Mouse (Mus musculus): ENCODE data around the gene Mta1.

The Mta1 gene

DNA sequence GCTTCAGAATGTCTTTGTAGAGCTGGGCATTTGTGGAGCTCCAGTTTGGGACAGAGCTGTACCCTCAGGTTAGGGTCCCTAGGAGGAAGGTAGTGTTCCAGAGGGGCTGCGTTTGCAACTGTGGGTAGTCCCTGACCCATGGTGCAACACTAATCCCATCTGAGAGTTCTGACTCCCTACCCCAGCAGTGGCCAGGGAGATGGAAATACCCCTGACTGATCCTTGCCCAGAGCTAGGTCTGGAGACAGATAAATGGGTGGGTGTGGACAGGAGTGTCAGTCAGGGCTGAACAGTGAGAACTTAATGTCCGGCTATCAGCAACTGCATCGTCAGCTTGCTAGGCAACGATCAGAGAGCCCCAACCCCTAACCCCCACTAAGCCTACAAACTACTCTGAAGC lies 52.5 kb downstream of the Mta1 start:
- DNase-seq, result no peak

DNA sequence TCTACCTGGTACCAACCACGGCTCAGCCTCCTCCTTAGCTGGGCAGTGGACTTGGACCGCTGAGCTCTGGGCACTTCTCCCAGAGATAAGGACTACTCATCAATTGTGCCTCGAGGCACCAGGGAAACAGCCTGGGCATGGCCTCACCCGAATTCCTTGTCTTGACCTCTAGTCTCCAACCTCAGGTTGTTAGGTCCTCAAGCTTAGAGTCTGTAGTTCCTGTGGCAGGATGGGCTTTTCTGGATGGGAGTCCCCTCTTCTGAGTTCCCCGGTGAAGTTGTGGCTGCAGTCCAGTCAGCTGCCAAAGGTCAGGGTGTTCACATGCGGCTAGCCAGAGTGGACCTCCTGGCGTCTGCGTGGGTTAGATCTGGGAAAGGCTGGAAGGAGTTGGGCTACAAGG lies 53.0 kb downstream of the Mta1 start:
- DNase-seq, result no peak

DNA sequence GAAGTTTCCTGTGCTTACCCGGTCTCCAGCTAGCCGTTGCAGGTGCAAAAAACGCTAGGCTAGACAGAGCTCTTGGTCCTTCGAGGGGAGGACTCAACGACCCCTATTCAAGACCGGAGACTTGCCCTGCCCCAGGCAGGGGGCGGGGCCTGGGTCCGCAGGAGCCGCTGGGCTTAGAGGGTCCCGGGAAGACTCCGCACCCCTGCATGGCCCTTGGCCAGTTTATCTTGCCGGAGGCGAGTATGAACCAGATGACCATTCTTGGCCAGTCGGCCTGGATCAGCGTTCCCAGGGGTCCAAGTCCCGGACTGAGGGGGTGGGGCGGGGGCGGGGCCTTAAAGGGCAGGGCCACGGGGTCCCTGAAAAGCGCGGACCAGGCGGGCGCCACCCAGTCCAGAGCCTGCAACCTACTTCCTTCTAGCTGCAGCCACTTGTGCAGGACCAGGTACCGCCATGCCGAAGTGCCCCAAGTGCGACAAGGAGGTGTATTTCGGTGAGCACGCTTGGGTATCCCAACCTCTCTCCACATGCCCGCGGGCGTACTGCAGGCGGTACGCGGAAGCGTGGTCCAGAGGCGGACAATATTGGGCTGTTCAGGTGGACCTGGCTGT lies 53.7 kb downstream of the Mta1 start:
- DNase-seq, result peak; percentile 57

DNA sequence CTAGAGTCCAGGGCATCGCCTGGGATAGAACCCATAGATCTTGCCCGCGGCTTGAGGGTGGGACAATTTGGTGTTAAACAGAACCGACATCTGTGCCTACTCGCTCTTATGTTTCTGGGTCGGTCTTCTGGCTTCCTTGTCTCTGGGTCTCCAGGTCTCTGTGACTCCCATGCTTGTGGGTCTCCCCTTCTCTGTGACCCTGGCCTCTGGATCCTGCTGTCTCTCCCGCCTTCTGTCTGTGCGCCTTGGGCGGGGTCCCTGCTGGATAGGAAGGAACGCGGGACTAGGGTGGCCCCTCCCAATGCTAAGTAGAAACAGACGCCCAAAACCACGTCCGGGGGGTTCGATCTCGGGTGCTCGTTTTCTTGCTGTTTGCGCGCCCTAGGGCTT lies 54.2 kb downstream of the Mta1 start:
- DNase-seq, result peak; percentile 81

DNA sequence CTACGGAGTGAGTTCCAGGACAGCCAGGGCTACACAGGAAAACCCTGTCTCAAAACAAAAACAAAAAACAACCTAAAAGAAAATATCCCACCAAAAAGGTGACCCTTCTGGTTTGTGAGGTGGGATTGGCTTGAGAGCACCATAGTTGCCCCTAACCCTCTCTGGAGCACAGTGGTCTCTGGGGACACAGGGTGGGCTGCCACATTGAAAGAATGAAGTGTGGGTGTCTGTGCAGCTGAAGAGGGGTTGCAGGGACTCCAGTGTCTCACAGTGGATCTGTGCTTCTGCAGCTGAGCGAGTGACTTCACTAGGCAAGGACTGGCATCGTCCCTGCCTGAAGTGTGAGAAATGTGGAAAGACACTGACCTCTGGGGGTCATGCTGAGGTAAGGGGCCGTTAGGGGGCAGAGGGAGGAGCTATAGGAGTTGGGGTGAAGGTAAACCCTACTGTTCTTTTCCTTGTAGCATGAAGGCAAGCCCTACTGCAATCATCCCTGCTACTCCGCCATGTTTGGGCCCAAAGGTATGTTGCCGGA lies 55.0 kb downstream of the Mta1 start:
- no peak for DNase-seq

DNA sequence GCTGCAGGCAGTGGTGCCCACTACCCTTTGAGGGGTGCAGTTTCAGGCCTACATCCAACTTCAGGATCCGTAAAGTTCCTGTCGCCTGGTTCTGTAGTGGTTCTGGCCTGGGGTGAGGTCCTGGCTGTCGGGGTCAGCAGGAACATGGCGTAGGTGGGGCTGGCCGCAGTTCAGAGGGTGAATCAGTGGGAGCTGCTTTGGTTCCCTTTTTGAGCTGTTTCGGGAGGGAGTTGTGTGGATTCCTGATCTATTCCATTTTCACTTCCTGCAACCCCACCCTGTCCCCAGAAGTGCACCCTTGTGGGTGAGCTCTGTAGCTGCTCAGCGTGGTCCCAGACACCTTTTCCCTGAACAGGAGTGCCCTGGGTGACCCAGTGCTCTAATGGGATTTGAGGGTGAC lies 55.9 kb downstream of the Mta1 start:
- peak; percentile 19 for DNase-seq

DNA sequence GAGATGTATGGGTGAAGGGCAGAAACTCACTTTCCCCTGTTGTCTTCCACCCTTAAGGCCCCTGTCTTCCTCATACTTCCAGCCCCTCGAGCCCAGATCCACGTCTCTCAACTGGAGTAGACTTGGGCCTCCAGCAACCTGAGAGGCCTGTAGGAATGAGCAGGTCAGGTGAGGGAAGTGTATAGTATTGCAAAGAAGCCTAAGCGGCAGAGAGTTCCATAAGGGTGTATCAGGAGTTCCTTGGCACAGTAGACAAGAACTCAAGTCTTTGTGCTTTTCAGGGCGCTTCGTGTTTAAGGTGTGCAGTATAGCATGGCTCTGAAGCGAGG lies 56.6 kb downstream of the Mta1 start:
- no peak for DNase-seq

DNA sequence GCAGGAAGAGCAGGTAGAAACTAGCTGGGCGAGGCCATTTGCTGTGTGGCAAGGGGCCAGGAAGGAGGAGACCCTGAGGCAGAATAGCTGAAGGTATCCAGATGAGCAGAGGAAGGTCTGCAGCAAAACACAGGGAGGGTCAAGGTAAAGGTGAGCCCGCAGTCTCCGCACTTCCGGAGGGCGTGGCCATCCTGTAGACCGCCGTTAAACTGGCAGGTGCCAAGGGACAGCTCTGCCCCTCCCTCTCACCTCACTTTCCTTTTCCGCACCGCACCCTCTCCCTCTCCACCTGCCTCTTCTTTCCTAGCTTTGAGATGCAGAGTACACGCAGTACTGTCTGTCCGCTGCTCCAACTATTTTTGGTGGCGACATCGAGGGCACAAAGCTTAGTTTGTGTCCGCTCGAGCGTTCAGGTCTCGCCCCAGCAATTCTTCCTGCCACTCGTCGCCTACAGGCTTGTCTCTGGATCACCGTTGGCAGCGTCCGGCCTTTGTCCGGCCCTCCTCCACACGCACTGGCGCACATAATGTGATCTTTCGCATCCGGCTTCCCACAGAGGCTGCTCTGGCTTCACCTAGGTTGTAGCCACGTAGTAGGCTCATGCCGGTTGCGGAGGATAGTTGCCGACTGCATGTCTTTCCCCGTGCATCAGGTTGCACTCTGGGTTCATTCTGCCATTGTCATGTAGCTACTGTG lies 57.1 kb downstream of the Mta1 start:
- peak; percentile 77 for DNase-seq

DNA sequence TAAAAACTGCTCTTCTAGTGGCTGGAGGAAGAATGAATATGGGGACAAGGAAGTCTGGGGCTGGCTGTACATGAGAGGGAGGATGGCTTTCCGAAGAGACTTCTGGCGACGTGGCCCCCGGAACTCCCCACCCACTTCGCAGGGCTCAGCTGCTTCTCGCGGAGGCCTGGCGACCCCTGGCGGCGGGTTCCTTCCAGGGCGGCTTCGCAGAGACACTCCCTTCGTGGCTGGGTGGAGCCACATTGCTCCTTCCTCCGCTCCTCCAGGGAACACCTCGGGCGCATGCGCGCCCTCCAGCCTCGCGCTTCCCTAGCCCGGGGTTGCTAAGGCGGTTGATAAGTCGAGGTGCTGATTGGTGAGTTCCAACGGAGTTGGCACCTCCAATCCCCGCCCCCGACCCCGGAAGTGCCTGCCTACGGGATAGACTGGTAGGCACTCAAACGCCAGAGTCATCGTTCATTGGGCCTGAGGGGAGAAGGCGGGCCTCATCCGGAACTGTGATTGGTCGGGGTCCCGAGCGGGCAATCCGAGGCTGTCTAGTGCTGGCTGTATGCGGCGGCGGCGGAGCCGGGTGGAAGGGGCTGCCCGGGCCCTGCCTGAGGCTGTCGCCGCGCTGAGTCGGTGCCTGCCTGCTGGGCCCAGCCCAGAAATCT lies 57.9 kb downstream of the Mta1 start, which contains the start of gene Tedc1:
Gene Tedc1 (plus strand): TSS at position 535 of the 653 bp plus-strand sequence.
- DNase-seq, result peak; percentile 100

DNA sequence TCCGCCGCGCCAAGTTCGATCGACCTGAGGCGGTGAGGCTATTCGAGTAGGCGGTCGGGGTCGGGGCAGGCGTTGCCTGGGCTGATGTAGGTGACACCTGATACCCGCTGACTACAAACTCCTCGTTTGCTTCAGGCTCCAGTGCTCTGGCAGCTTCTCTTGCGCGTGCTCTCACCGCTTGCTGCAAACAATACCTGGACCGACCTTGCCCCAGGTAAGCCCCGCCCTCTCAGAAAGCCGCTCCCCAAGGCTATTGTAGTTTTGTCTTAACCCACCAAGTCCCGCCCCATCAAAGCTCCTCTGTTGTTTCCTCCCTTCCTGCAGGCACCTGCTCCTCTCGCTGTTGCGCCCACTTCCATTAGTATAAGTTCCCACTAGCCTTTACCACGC lies 58.5 kb downstream of the Mta1 start:
- DNase-seq, result peak; percentile 76

DNA sequence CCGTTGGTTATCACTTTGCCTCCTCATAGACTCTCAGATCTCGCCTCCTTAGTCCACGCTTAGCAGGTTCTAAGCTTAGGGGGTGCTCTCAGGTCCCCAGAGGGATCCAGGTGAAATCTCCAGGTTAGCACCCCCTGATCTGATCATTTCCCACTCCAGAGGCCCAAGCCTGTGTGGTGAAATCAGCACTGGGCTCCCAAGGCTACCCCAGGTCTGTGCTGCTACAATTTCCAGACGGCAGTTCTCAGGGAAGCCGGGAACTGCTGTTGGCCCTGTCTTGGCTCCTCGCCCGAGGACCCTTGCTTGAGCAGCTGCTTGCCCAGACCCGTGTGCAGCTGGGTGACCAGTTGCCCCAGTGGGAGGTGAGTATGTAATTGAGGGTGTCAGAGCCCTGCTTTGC lies 58.9 kb downstream of the Mta1 start:
- DNase-seq, result peak; percentile 21

DNA sequence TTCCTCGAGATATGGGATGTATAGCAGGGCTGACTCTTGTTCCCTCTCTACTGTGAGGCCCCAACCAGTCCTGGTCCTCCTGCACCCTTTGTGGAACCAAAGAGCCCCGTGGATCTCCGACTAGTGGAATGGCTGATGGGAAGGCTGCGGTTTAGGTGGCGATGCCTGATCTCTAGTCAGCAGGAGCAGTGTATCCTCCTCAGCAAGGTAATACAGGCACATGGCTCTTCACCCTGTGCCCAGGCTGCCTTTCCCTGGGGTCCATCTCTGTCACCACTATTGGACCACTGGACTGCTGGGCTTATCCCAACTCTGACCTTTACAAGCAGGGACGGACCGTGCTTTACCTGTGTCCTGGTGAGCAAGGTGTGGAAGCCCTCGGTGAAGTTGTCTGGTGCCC lies 59.4 kb downstream of the Mta1 start:
- no peak for DNase-seq

DNA sequence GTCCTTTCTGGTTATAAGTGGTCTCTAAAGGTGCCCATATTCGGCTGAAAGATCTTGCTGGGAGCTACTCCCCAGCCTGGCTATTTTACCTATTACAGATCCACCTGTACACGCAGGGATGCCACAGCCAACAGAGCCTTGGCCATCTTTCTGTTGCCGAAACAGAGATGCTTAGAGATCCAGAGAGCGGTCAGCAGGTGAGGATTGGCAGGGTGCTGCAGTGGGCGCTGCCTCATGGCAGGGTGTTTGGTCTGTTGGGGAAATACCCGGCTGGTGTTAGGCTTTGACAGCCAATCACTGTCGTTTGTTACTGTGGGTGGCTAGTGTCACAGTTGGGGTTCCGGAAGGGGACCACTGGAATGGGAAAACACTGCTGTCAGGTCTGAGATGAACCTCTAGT lies 59.9 kb downstream of the Mta1 start:
- DNase-seq, result no peak

DNA sequence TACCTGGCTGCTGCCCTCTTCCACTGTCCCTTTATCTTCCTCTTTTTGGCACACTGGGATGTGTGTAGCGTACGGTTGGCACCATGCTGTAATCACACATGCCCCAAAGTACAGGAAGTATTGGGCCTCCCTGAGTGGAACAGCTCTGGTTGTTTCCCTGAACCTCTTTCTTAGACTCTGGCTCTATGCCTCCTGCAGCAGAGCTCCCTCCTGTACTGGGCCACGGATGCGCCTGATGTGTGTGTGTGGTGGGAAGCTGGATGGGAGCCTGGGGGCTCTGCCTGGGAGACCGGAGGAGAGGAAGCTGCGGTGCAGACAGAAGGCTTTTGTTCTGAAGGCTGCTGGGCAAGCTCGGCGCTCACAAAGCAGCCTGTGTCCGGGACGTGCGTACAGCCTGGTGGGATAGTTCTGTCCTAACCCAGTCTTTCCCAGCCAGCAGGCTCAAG lies 65.5 kb downstream of the Mta1 start:
- DNase-seq, result no peak

DNA sequence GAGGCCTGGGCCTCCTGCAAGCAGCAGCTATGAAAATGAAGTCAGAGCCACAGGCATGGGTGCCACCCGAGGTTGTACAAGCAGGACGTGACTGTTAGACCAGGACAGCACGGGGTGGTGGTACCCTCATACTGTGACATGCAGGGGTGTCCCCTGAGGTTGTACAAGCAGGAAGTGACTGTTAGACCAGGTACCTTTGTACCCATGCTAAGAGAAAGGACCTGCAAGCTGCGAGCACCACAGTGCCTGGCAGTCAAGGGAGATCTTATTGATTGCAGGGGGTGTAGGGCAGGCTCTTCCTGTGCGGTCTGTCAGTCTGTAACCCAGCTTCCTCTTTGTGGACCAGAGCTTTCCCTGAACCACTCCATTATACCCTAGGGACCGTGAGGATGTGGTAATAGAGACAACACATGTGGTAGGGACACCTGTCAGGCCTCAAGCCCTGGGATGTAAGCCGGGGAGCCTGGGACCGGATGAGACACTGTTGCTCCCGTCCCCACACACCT lies 70.0 kb downstream of the Mta1 start:
- peak; percentile 64 for DNase-seq

DNA sequence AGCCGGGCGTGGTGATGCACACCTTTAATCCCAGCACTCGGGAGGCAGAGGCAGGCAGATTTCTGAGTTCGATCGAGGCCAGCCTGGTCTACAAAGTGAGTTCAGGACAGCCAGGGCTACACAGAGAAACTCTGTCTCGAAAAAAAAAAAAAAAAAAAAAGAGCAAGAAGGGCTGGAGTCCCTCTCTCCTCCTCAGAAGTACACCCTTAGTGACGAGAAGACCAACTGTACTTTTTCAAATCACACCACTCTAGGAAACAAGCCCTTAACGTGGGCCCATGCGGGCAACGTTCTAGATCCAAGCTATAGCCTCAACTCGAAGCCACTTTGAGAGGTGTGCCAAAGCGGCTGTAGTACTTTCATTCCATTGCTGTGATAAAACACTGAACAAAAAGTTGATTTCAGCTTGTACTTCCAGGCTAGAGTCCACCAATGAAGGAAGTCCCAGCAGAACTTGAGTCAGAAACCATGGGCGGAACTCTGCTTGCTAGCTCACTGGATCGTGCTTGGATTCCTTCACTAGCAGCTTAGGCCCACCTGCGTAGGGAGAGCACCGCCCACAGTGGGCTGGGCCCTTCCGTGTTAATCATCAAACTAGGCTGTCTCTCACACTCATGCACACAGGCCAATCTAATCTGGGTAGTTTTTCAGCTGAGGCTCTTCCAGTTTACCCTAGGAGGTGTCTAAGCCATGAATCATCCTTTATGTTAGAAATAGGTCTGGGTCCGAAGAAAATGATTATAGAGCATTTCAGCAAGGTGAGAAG lies 79.1 kb downstream of the Mta1 start:
- no peak for DNase-seq

DNA sequence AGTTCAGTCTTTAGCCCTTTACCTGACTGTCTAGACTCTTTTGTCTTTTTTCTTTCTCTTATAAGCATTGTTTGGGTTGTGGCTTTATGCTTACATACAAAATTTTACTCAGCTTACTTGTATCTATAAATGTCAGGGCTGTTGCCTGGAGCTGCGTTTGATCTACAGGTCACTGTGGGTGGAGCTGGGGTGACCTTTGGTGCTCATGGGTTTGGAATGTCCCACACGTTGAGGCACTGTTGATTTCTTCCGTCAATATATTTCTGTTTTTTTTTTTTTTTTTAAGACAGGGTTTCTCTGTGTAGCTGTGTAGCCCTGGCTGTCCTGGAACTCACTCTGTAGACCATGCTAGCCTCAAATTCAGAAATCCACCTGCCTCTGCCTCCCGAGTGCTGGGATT lies 82.9 kb downstream of the Mta1 start:
- DNase-seq, result no peak

DNA sequence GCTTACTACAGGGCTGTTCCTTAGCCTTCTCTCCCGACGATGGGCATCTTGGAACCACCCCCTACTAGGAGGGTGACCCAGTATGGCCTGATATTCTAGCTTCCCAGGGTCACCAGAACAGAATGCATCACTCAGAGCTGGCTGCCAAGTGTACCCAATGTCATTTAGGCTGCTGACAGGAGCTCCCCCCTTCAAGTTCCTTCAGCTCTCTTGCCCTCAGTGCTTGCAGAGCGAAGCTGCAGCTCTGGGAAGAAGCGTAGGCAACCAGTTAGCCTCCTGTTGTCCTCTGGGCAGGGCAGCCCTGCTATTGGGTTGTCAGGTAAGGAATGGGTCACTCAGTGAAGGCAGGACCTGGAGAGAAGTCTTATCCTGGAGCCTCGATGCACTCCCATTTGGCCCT lies 86.9 kb downstream of the Mta1 start:
- DNase-seq, result no peak

DNA sequence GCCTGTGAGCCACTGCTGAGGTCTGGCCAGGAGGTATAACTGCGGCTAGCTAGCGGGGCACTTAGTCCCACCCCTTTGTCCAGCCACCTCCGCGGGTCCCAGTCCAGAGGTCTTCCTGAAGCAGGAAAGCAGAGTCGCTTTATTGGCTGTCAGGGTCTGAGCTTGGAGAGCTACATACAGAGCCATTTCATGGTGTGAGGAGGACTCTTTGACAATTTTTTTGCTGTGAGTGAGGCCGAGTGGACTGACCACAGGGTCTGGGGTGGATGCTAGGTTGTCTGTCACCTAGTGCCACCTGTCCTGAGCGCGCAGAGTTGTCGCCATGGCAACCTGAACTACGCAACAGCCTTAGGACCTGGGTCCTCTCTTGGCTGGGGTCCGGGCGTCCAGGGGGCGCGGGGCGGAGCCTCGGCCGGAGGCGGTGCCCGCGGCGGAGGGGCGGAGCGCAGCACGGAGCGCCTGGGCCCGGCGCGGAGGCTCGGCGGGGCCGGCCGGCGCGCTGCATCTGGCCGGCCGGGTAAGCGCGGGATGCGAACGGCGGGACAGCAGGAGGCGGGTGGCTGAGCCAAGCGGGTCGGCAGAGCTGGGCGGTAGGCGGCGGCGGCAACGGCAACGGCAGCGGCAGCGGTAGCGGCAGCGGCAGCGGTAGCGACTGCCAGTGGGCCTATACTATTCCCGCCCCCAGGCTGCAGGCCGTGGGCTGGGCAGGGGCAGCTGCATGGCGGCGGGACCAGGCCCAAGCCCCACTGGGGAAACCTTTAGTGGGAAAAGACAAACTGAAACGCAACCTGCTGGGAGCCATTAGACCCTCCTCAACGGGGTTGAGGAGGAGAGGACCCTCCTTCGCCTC lies 87.6 kb downstream of the Mta1 start, which contains the start of gene Tmem121:
Gene Tmem121 (plus strand): TSS at position 489 of the 850 bp plus-strand sequence.
- peak; percentile 54 for DNase-seq

DNA sequence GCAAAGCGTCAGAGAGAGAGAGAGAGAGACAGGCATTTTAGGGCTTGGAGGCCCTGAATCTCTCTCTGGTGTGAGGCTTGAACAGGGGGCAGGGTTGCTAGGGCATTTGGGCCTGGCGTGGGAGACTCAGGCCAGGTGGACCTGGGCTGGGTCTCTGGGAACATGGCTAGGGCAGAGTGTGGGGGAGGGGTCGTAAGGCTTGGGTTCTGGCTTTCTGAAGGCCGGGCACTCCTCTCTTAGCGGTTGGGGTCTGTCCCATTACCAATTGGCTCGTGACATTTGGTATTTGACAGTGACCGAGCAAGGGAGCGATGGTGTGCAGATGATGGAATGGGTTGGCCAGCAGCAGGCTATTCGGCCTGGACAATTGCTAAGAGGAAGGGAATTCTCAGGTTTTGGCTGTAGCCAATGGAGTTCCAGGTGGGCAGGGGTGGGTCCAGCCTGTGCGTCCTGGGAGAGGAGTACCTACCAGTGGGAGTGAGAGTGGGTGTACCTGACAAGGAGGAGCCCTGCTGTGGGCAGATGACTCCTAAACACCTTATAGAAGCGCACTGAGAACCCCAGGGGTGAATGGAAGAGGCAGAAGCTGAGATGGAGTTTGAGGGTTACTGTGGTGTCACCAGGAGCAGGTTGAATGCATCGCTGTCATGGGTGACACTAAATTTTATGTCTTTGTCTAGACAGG lies 88.4 kb downstream of the Mta1 start:
- DNase-seq, result no peak

Data from thymus, postnatal 14 days (tissue).